Mouse (Mus musculus): Measurements from ENCODE around the gene C1qtnf7. TPM values are rescaled to one million over a fixed set of nuclear protein-coding genes. Genes with fewer than 3 reads are reported as not detected.

Gene C1qtnf7
- polyA plus RNA-seq (2014; fragmentation: Nextera tagmentation; extraction: Ambion mirVana): 1.1 and 1.3 TPM in 2 replicates

- H3K9me3 ChIP-seq (ENCODE audit: control insufficient read depth, low read length): no peaks in the 10 kb centered on the region
- no peak within 1 kb of the TSS for H3K27ac ChIP-seq (ENCODE audit: low read depth, low read length)
- no peaks in the 10 kb centered on the region for H3K27me3 ChIP-seq (ENCODE audit: control insufficient read depth, insufficient read depth, low read length)
- ATAC-seq (ENCODE audit: low FRiP score) (no peak), DNase-seq (ENCODE audit: low spot score) (no peak)
- WGBS: 64% methylated on average over 15 of the region's 15 CpGs
- H3K4me3 ChIP-seq (ENCODE audit: low read depth, low read length): no peak within 1 kb of the TSS
- H3K4me2 ChIP-seq (replicated peaks; ENCODE audit: low read depth, low read length): no peak within 1 kb of the TSS
- H3K9ac ChIP-seq (ENCODE audit: low read depth, low read length): no peak within 1 kb of the TSS
- no peaks in the 10 kb centered on the region for H3K36me3 ChIP-seq (ENCODE audit: control insufficient read depth, insufficient read depth, low read length)
- H3K4me1 ChIP-seq (replicated peaks; ENCODE audit: control insufficient read depth, insufficient read depth, low read length): no peaks in the 10 kb centered on the region
These were observed at the start of gene C1qtnf7 for GRCm38 (mm10) chr5:43515401-43515976. TSS of gene C1qtnf7 (plus strand) at chr5:43515538.

GRCm38 (mm10) chr5:43466762-43467161 lies 48.6 kb upstream of the C1qtnf7 start:
- Histone ChIP-seq H3K9me3 (ENCODE audit: control insufficient read depth, low read length) (no peaks in the 10 kb centered on the region), H3K4me3 (ENCODE audit: low read depth, low read length) (no peak overlapping the region), H3K36me3 (ENCODE audit: control insufficient read depth, insufficient read depth, low read length) (no peaks in the 10 kb centered on the region), H3K4me1 (replicated peaks; ENCODE audit: control insufficient read depth, insufficient read depth, low read length) (no peaks in the 10 kb centered on the region), H3K27ac (ENCODE audit: low read depth, low read length) (no peak overlapping the region), H3K4me2 (replicated peaks; ENCODE audit: low read depth, low read length) (no peak overlapping the region), H3K27me3 (ENCODE audit: control insufficient read depth, insufficient read depth, low read length) (no peaks in the 10 kb centered on the region), H3K9ac (ENCODE audit: low read depth, low read length) (no peak overlapping the region)
- DNase-seq (ENCODE audit: low spot score) (no peak), ATAC-seq (ENCODE audit: low FRiP score) (no peak)
- 89% methylated on average over 2 of the region's 2 CpGs for WGBS

DNA sequence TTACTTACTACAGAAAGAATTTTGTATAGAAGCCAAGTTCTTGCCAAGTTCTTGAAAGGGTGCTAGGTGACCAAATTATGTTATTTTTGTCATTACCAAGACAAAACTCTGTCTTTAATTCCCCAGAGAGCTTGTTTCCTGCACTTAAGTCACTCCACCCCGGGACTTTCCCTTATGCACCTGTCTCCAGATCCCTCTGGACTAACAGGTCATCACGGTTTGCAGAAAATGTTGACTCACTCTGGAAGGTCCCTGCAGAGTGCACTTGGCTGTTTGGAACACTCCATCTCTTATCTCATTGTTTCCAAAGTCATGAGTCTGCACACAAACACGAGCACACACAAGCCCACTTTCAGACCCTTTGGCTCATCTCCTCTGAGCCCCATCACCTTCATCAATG lies 48.1 kb upstream of the C1qtnf7 start:
- ATAC-seq (ENCODE audit: low FRiP score) (no peak), DNase-seq (ENCODE audit: low spot score) (no peak)
- H3K36me3 ChIP-seq (ENCODE audit: control insufficient read depth, insufficient read depth, low read length): no peaks in the 10 kb centered on the region
- no peak overlapping the region for H3K4me3 ChIP-seq (ENCODE audit: low read depth, low read length)
- 76% methylated on average over 3 of the region's 3 CpGs for WGBS
- H3K4me1 ChIP-seq (replicated peaks; ENCODE audit: control insufficient read depth, insufficient read depth, low read length): no peaks in the 10 kb centered on the region
- no peak overlapping the region for H3K4me2 ChIP-seq (replicated peaks; ENCODE audit: low read depth, low read length)
- H3K27me3 ChIP-seq (ENCODE audit: control insufficient read depth, insufficient read depth, low read length): no peaks in the 10 kb centered on the region
- H3K9ac ChIP-seq (ENCODE audit: low read depth, low read length): no peak overlapping the region
- no peak overlapping the region for H3K27ac ChIP-seq (ENCODE audit: low read depth, low read length)
- H3K9me3 ChIP-seq (ENCODE audit: control insufficient read depth, low read length): no peaks in the 10 kb centered on the region

GRCm38 (mm10) chr5:43468937-43469336 lies 46.4 kb upstream of the C1qtnf7 start:
- DNase-seq (ENCODE audit: low spot score): no peak
- H3K9ac ChIP-seq (ENCODE audit: low read depth, low read length): no peak overlapping the region
- no peak overlapping the region for H3K4me3 ChIP-seq (ENCODE audit: low read depth, low read length)
- no peaks in the 10 kb centered on the region for H3K36me3 ChIP-seq (ENCODE audit: control insufficient read depth, insufficient read depth, low read length)
- no peaks in the 10 kb centered on the region for H3K4me1 ChIP-seq (replicated peaks; ENCODE audit: control insufficient read depth, insufficient read depth, low read length)
- no peaks in the 10 kb centered on the region for H3K9me3 ChIP-seq (ENCODE audit: control insufficient read depth, low read length)
- WGBS: 66% methylated on average over 10 of the region's 10 CpGs
- H3K27ac ChIP-seq (ENCODE audit: low read depth, low read length): no peak overlapping the region
- no peaks in the 10 kb centered on the region for H3K27me3 ChIP-seq (ENCODE audit: control insufficient read depth, insufficient read depth, low read length)
- H3K4me2 ChIP-seq (replicated peaks; ENCODE audit: low read depth, low read length): no peak overlapping the region
- no peak for ATAC-seq (ENCODE audit: low FRiP score)

GRCm38 (mm10) chr5:43477953-43478352 lies 37.4 kb upstream of the C1qtnf7 start:
- Histone ChIP-seq H3K27ac (ENCODE audit: low read depth, low read length) (no peak overlapping the region), H3K9ac (ENCODE audit: low read depth, low read length) (no peak overlapping the region), H3K4me3 (ENCODE audit: low read depth, low read length) (no peak overlapping the region), H3K27me3 (ENCODE audit: control insufficient read depth, insufficient read depth, low read length) (no peaks in the 10 kb centered on the region), H3K9me3 (ENCODE audit: control insufficient read depth, low read length) (no peaks in the 10 kb centered on the region), H3K4me1 (replicated peaks; ENCODE audit: control insufficient read depth, insufficient read depth, low read length) (no peaks in the 10 kb centered on the region), H3K4me2 (replicated peaks; ENCODE audit: low read depth, low read length) (no peak overlapping the region), H3K36me3 (ENCODE audit: control insufficient read depth, insufficient read depth, low read length) (no peaks in the 10 kb centered on the region)
- no peak for ATAC-seq (ENCODE audit: low FRiP score)
- peak; percentile 16 for DNase-seq (ENCODE audit: low spot score)
- WGBS: 53% methylated on average over 5 of the region's 5 CpGs

DNA sequence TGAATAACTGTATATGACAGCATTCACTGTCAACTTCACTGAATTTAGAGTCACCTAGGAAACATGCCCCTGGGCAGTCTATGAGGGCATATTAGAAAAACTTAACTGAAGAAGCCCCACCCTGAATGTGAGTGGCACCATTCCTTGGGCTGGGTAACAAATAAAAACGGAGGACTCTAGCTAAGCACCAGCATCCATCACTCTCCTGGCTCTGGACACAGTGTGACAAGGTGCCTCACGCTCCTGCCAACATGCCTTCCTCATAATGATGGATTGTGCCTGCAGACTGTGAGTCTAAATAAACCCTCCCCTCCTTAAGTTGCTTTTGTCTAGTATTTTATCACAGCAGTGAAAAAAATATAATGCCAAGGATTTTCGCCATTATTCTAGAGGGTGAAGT lies 35.3 kb upstream of the C1qtnf7 start:
- WGBS: 74% methylated on average over 3 of the region's 3 CpGs
- no peak overlapping the region for H3K27ac ChIP-seq (ENCODE audit: low read depth, low read length)
- ATAC-seq (ENCODE audit: low FRiP score) (no peak), DNase-seq (ENCODE audit: low spot score) (no peak)
- no peaks in the 10 kb centered on the region for H3K9me3 ChIP-seq (ENCODE audit: control insufficient read depth, low read length)
- H3K4me1 ChIP-seq (replicated peaks; ENCODE audit: control insufficient read depth, insufficient read depth, low read length): no peaks in the 10 kb centered on the region
- no peak overlapping the region for H3K4me3 ChIP-seq (ENCODE audit: low read depth, low read length)
- no peak overlapping the region for H3K4me2 ChIP-seq (replicated peaks; ENCODE audit: low read depth, low read length)
- H3K9ac ChIP-seq (ENCODE audit: low read depth, low read length): no peak overlapping the region
- H3K36me3 ChIP-seq (ENCODE audit: control insufficient read depth, insufficient read depth, low read length): no peaks in the 10 kb centered on the region
- H3K27me3 ChIP-seq (ENCODE audit: control insufficient read depth, insufficient read depth, low read length): no peaks in the 10 kb centered on the region

GRCm38 (mm10) chr5:43480786-43481185 lies 34.6 kb upstream of the C1qtnf7 start:
- Histone ChIP-seq H3K27ac (ENCODE audit: low read depth, low read length) (no peak overlapping the region), H3K27me3 (ENCODE audit: control insufficient read depth, insufficient read depth, low read length) (no peaks in the 10 kb centered on the region), H3K4me3 (ENCODE audit: low read depth, low read length) (no peak overlapping the region), H3K4me1 (replicated peaks; ENCODE audit: control insufficient read depth, insufficient read depth, low read length) (no peaks in the 10 kb centered on the region), H3K4me2 (replicated peaks; ENCODE audit: low read depth, low read length) (no peak overlapping the region), H3K9me3 (ENCODE audit: control insufficient read depth, low read length) (no peaks in the 10 kb centered on the region), H3K9ac (ENCODE audit: low read depth, low read length) (no peak overlapping the region), H3K36me3 (ENCODE audit: control insufficient read depth, insufficient read depth, low read length) (no peaks in the 10 kb centered on the region)
- WGBS: 71% methylated on average over 2 of the region's 2 CpGs
- ATAC-seq (ENCODE audit: low FRiP score) (no peak), DNase-seq (ENCODE audit: low spot score) (no peak)

DNA sequence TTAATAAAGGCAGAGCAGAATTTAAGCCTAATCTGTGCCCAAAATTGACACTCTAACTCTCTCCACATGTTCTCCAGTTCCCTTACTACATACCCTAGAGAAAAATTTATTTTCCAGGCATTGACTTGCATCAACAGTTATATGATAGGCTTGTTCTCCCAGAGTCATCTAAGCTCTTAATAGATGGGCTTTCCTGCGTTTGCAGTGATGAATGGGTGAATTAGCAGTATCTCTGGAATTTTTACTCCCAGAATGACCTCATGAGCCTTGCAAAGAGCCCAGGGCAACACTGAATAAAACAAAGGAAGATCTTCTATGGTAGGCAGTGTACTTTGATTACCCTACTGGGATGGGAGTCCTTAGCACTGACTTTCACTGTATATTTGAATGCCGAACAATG lies 33.5 kb upstream of the C1qtnf7 start:
- no peak for ATAC-seq (ENCODE audit: low FRiP score)
- Histone ChIP-seq H3K27me3 (ENCODE audit: control insufficient read depth, insufficient read depth, low read length) (no peaks in the 10 kb centered on the region), H3K4me3 (ENCODE audit: low read depth, low read length) (no peak overlapping the region), H3K27ac (ENCODE audit: low read depth, low read length) (no peak overlapping the region), H3K9ac (ENCODE audit: low read depth, low read length) (no peak overlapping the region), H3K9me3 (ENCODE audit: control insufficient read depth, low read length) (no peaks in the 10 kb centered on the region), H3K36me3 (ENCODE audit: control insufficient read depth, insufficient read depth, low read length) (no peaks in the 10 kb centered on the region), H3K4me1 (replicated peaks; ENCODE audit: control insufficient read depth, insufficient read depth, low read length) (no peaks in the 10 kb centered on the region), H3K4me2 (replicated peaks; ENCODE audit: low read depth, low read length) (no peak overlapping the region)
- no peak for DNase-seq (ENCODE audit: low spot score)
- 68% methylated on average over 2 of the region's 2 CpGs for WGBS

- DNase-seq (ENCODE audit: low spot score) (no peak), ATAC-seq (ENCODE audit: low FRiP score) (no peak)
- WGBS: 85% methylated on average over 1 of the region's 1 CpGs
- H3K27me3 ChIP-seq (ENCODE audit: control insufficient read depth, insufficient read depth, low read length): no peaks in the 10 kb centered on the region
- H3K4me3 ChIP-seq (ENCODE audit: low read depth, low read length): no peak overlapping the region
- no peak overlapping the region for H3K4me2 ChIP-seq (replicated peaks; ENCODE audit: low read depth, low read length)
- H3K36me3 ChIP-seq (ENCODE audit: control insufficient read depth, insufficient read depth, low read length): no peaks in the 10 kb centered on the region
- H3K4me1 ChIP-seq (replicated peaks; ENCODE audit: control insufficient read depth, insufficient read depth, low read length): no peaks in the 10 kb centered on the region
- no peak overlapping the region for H3K9ac ChIP-seq (ENCODE audit: low read depth, low read length)
- no peak overlapping the region for H3K27ac ChIP-seq (ENCODE audit: low read depth, low read length)
- no peaks in the 10 kb centered on the region for H3K9me3 ChIP-seq (ENCODE audit: control insufficient read depth, low read length)
These were observed 13.5 kb upstream of the C1qtnf7 start for GRCm38 (mm10) chr5:43501887-43502286.
